Mouse (Mus musculus) kidney, postnatal 0 days (tissue): ENCODE measurements around the gene Gm20532. TPM values are rescaled to one million over a fixed set of nuclear protein-coding genes. Genes with fewer than 3 reads are reported as not detected.

Experiments used
- ATAC-seq: fragments of 200-750 bp; cut with Nextera tagmentation; replicated peaks from 2 replicates; pipeline ENCODE4 v1.8.0; 2017; ENCODE audit warnings: low read depth, moderate number of reproducible peaks, moderate TSS enrichment, moderate library complexity; ENCODE audit not compliant: low FRiP score
- DNase-seq: peaks from one replicate; pipeline ENCODE4 v3.0.0-alpha.2; 2016; ENCODE audit warnings: low spot score
- H3K27ac ChIP-seq: fragments of 300-500 bp; sonication (generic); 2 replicates; pipeline ENCODE4 v1.5.1; 2014; ENCODE audit warnings: mild to moderate bottlenecking
- H3K27me3 ChIP-seq: fragments of 300-500 bp; sonication (generic); 2 replicates; pipeline ENCODE4 v1.6.1; 2014; ENCODE audit warnings: low read length, mixed read lengths; ENCODE audit not compliant: insufficient read depth
- H3K36me3 ChIP-seq: fragments of 300-500 bp; sonication (generic); 2 replicates; pipeline ENCODE4 v1.6.1; 2014; ENCODE audit warnings: low read length, mixed read lengths; ENCODE audit not compliant: insufficient read depth
- H3K4me1 ChIP-seq: fragments of 300-500 bp; sonication (generic); replicated peaks from 2 replicates; pipeline ENCODE4 v1.6.1; 2014; ENCODE audit warnings: antibody characterized with exemption, low read length, mixed read lengths; ENCODE audit not compliant: insufficient read depth
- H3K4me2 ChIP-seq: fragments of 300-500 bp; sonication (generic); 2 replicates; pipeline ENCODE4 v1.6.1; 2014; ENCODE audit warnings: mild to moderate bottlenecking, low read length, moderate library complexity, mixed read lengths
- H3K4me3 ChIP-seq: fragments of 300-500 bp; sonication (generic); replicated peaks from 2 replicates; pipeline ENCODE4 v1.5.1; 2014; ENCODE audit warnings: low read depth, low read length
- H3K9ac ChIP-seq: fragments of 300-500 bp; sonication (generic); 2 replicates; pipeline ENCODE4 v1.6.1; 2014; ENCODE audit warnings: low read depth, low read length
- H3K9me3 ChIP-seq: fragments of 300-500 bp; sonication (generic); replicated peaks from 2 replicates; pipeline ENCODE4 v1.6.1; 2016; ENCODE audit warnings: low read length, inconsistent platforms, mixed read lengths
- CTCF ChIP-seq: IDR thresholded peaks from 2 replicates; pipeline ENCODE4 v1.5.1; 2016; ENCODE audit warnings: antibody characterized with exemption, low read depth, mild to moderate bottlenecking, moderate library complexity
- WGBS: fragments of 180-500 bp; shearing (Covaris S2); extraction: QIAGEN DNeasy Blood & Tissue Kit; methylation state at CpG from one replicate; pipeline ENCODE4 v1.1.7; 2014; 5-methylcytosine and 5-hydroxymethylcytosine counted together
- polyA plus RNA-seq: library from polyadenylated mRNA; unstranded; fragments of >200 nt; fragmentation: Nextera tagmentation; extraction: Ambion mirVana; gene quantifications from 2 replicates; pipeline ENCODE4 v1.2.1, GENCODE M21; 2015

Gm20532 gene
- polyA plus RNA-seq, 1 experiment from 2014 or later, result not detected

DNA sequence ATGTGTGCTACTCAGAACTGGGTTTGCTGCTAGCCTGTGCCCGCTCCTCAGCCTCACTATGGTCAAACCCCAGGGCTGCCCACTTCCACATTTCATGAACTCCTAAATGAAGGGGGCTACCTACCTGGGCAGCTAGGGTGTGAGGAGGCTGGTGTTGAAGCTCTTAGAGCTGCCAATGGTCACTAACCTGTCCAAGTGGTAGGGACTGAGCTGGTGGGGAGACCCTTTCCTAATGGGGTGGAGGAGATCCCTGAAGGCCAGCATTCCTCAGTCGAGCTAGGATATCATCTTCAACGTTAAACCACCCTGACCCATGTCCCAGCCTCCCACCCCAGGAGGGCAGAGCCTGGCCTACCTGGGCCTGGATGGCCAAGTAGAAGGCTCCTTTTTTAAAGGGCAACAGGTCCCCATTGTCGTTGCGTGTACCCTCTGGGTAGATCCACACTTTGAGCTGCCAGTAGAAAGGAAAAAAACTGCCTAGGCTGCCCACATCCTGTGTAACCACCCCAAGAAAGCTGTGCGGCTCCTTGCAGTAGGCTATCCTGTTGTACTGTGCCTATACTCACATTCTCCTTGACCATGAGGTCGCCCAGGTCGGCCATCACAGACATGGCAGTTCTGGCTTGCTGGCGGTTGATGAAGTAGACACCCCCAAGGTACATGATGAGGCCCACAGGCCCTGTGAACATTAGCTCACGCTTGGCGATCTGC, 9.4 kb downstream of the Gm20532 start:
- Histone ChIP-seq H3K9ac (no peak overlapping the region), H3K27ac (peak overlapping the region; percentile 77), H3K27me3 (no peaks in the 10 kb centered on the region), H3K4me3 (no peak overlapping the region), H3K36me3 (peaks cover 24% of the 10 kb centered on the region), H3K4me1 (0 out of 2 replicates have a peak, but pooled peaks cover 8% of the 10 kb centered on the region), H3K9me3 (no peaks in the 10 kb centered on the region), H3K4me2 (no peak overlapping the region)
- WGBS, result 75% methylated on average over 11 of the region's 11 CpGs
- TF ChIP-seq CTCF, result no peak
- ATAC-seq (no peak), DNase-seq (no peak)

DNA sequence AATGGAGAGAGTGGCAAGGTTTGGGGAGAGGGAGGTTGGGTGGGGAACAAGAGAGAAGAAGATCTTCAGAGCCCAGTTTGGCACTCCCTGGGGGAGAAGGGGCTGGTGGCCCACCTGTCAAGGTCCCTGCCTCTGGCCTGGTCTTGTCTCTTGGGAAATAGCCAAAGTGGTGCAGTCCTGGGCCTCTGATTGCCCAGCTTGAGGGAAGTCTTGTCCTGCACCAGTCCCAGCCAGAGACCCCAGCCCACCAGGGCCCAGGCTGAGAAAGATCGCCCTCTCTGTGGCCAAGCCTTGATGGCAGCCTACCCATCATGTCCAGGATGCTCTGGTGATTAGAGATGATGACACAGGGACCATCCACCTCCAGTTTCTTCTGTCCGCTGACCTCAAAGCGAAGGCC, 10.5 kb downstream of the Gm20532 start:
- H3K36me3 ChIP-seq, result peaks cover 24% of the 10 kb centered on the region
- no peak for TF ChIP-seq CTCF
- no peaks in the 10 kb centered on the region for H3K27me3 ChIP-seq
- no peak overlapping the region for H3K9ac ChIP-seq
- H3K4me3 ChIP-seq, result no peak overlapping the region
- 91% methylated on average over 3 of the region's 3 CpGs for WGBS
- ATAC-seq (no peak), DNase-seq (no peak)
- no peaks in the 10 kb centered on the region for H3K9me3 ChIP-seq
- no peak overlapping the region for H3K27ac ChIP-seq
- H3K4me1 ChIP-seq, result 0 out of 2 replicates have a peak, but pooled peaks cover 8% of the 10 kb centered on the region
- H3K4me2 ChIP-seq, result no peak overlapping the region

DNA sequence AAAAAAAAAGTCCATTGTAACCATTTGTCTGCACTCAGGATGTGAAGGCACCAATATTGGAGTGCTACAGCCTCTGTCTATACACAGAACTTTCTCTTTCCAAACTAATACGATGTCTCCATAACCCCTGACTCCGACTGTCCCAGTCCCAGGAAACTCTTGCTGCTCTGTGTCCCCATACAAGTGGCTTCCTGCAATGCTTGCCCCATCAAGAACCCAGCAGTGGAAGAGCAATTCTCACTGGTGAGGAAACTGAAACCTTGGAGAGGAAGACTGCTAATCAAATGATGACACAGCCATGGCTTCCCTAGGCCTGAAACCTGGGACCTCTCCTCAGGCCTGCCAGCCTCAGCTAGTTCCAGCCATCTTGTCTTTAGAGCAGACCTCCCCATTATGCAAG, 11.4 kb downstream of the Gm20532 start:
- no peak for TF ChIP-seq CTCF
- Histone ChIP-seq H3K4me1 (0 out of 2 replicates have a peak, but pooled peaks cover 10% of the 10 kb centered on the region), H3K27ac (no peak overlapping the region), H3K9ac (no peak overlapping the region), H3K27me3 (no peaks in the 10 kb centered on the region), H3K4me2 (no peak overlapping the region), H3K4me3 (no peak overlapping the region), H3K9me3 (no peaks in the 10 kb centered on the region), H3K36me3 (peaks cover 15% of the 10 kb centered on the region)
- DNase-seq (no peak), ATAC-seq (no peak)
- 88% methylated on average over 2 of the region's 2 CpGs for WGBS

DNA sequence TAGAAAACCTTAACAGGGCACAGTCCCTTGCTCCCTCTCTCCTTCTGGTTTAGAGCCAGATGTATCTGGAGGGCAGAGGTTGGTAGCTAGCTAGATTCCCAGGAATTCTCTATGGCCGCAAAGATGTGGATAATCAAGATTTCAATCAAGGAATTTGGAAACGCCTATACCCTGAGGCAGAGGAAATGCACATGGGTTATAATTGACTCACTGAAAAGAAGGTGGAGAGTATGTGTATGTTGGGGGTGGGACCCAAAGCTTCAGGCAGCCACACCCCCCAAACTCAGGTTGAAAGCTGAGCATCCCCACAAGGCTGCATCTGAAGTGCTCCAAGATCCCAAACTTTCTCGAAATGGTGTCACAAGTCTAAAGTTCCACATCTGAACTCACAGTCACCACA, 12.0 kb downstream of the Gm20532 start:
- Histone ChIP-seq H3K4me2 (no peak overlapping the region), H3K9ac (no peak overlapping the region), H3K27me3 (no peaks in the 10 kb centered on the region), H3K27ac (no peak overlapping the region), H3K4me1 (peaks cover 13% of the 10 kb centered on the region; the same call in 1 of the 2 replicates), H3K9me3 (no peaks in the 10 kb centered on the region), H3K36me3 (peaks cover 9% of the 10 kb centered on the region; the same call in 1 of the 2 replicates), H3K4me3 (no peak overlapping the region)
- ATAC-seq (no peak), DNase-seq (no peak)
- no peak for TF ChIP-seq CTCF
- WGBS, result 72% methylated on average over 3 of the region's 3 CpGs

DNA sequence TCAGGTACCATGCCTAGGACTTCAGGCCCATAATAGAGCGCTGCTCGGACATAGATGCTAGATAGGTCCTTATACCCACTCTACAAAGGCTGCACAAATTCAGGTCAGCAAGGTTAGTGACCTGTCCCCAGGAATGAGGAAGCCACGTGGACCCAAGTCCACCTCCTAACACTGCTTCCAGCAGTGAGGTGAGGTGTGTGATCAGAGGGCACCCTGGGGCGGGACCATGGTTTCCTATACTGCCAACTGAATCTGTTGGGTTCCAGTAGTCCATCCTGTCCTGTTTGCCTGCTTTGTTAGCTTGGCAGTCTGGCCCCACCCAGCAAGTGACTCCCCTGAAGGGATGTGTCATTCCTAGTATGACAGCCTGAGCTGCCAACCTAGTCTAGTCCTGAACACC, 13.5 kb downstream of the Gm20532 start:
- no peak overlapping the region for H3K4me2 ChIP-seq
- no peaks in the 10 kb centered on the region for H3K9me3 ChIP-seq
- TF ChIP-seq CTCF, result no peak
- H3K4me3 ChIP-seq, result no peak overlapping the region
- 0 out of 2 replicates have a peak, but pooled peaks cover 6% of the 10 kb centered on the region for H3K36me3 ChIP-seq
- H3K4me1 ChIP-seq, result peaks cover 13% of the 10 kb centered on the region; the same call in 1 of the 2 replicates
- no peak overlapping the region for H3K9ac ChIP-seq
- WGBS, result 86% methylated on average over 4 of the region's 4 CpGs
- ATAC-seq (no peak), DNase-seq (no peak)
- no peaks in the 10 kb centered on the region for H3K27me3 ChIP-seq
- H3K27ac ChIP-seq, result no peak overlapping the region

DNA sequence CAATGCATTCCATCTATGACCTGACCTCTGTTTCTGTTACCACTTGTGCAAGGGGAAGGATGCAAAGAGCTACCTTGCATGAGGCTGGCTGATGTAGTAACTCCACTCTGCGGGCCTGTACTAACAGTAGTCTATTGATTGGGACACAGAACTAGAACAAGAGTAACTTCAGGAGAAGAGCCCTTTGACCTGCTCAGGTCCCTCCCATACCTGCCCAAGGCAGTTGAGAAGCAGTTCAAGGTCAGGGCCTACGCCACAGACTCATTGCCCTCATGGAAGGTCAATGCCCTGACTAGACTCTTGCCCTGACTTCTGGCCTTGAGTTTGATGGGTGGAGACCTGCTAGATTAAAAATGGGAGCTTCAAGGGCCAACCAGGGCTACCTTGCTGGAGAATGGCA, 14.2 kb downstream of the Gm20532 start:
- 0 out of 2 replicates have a peak, but pooled peaks cover 6% of the 10 kb centered on the region for H3K36me3 ChIP-seq
- H3K4me1 ChIP-seq, result peaks cover 13% of the 10 kb centered on the region; the same call in 1 of the 2 replicates
- no peak for DNase-seq
- no peak for TF ChIP-seq CTCF
- H3K4me2 ChIP-seq, result no peak overlapping the region
- H3K27ac ChIP-seq, result no peak overlapping the region
- H3K4me3 ChIP-seq, result no peak overlapping the region
- H3K9me3 ChIP-seq, result no peaks in the 10 kb centered on the region
- WGBS, result 83% methylated on average over 2 of the region's 2 CpGs
- no peak for ATAC-seq
- H3K27me3 ChIP-seq, result no peaks in the 10 kb centered on the region
- H3K9ac ChIP-seq, result no peak overlapping the region
